Mouse (Mus musculus): ENCODE measurements around the gene Wrap53. TPM values are rescaled to one million over a fixed set of nuclear protein-coding genes. Genes with fewer than 3 reads are reported as not detected.

Gene Wrap53
- total RNA-seq (2023) = 1 to 10 TPM; 6.8 to 8.1 TPM

DNA sequence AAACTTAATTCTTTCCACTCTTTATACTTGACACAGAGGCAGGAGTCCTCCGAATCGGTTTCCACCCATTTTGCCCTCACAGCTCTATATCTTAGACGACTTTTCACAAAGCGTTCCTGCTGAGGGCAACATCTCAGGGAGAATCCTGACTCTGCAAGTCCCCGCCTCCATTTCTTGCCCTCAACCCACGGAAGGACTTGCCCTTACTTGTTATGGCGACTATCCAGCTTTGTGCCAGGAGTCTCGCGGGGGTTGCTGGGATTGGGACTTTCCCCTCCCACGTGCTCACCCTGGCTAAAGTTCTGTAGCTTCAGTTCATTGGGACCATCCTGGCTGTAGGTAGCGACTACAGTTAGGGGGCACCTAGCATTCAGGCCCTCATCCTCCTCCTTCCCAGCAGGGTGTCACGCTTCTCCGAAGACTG is at the start of gene Wrap53, which contains the start of gene Trp53:
Gene Wrap53, minus strand, starts transcription at position 165 of the 424 bp plus-strand sequence.
Gene Trp53, plus strand, starts transcription at position 269 of the 424 bp plus-strand sequence.

DNA sequence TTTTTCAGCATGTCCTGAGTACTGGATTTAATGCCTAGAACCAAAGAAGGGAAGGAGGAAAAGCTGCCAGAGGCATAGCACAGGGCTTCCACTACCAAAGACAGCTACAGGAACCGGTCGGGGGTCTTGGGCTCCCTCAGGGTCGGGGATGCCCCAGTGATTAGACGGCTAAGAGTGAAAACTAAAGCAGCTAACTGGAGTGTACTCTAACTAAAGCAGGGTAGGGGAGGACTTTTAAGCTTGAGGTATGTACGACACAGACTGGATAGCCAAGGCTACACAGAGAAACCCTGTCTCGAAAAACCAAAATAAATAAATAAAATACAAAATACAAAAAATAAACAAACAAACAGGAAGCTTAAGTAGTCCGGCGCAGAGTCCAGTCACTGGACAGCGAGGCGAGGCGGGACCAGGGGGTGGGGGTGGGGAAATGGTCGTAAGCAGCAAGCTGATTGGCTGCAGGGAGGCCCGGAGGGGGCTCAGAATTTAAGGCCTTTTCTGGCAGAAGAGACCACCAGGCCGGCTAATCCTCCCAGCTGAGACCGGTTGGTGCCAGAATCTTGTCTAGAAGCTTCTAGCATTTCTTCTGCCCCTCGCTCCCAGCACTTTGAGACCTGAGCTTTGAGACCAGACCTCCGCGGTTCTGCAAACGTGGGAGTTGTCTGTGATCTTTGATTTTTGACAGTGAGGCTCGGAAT is 41.7 kb upstream of the Wrap53 start, which contains the start of gene Sat2:
Gene Sat2, plus strand, starts transcription at position 454 of the 698 bp plus-strand sequence.

DNA sequence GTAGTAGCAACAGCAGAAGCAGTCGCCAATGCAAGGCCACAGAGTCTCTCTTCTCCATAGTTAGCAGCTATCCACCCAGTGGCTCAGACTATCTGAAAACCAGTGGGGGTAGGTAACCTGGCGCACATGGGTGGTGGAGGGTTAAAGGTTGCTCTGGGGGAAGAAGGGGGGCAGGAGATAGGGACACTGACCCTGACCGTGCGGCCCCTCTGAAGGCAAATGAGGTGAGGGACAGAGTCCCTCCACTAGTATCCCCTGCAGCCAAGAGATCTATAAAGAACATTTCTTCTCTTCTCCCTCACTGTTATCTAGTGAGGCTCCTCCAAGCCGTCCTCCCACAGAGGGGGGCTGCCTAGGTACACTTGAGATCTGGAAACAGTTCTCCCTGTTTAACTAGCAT is 37.8 kb upstream of the Wrap53 start, which contains the start of gene Shbg:
Gene Shbg, minus strand, starts transcription at position 101 of the 400 bp plus-strand sequence.

DNA sequence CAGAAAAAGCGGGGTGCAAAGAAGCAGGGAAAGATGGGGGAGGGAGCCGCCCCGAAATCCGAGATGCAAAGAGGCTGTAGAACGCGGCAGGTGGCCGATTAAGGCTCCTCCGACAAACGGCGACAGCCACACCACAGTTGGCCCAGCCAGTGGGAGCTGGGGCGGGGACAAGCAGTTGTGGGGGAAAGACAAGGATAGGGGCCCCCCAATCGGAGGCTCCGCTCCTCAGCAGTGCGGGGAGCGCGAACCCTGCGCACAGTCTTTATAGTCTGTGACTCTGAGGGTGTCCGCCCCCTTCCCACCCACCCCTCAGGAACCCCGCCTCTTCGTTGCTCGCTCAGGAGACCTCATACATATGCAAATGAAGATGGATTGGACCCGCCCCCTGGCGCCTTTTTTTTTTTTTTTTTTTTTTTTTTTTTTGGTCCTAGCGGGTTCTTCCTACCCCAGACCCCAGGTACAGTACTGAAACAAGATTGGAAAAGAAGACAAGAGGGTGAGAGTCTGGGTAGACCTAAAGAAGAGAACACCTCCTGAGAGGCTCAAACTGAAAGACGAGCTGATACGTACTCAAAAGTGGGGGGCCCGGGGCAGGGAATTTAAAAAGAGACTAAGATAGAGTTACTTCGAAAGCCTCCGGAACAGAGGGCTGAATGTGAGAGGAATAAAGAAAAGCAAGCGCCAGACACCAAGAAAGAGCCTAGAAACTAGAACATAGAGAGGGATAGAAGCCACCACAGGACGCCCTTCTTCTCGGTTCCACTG is 25.9 kb upstream of the Wrap53 start, which contains the start of gene Atp1b2:
Gene Atp1b2, minus strand, starts transcription at position 217 of the 765 bp plus-strand sequence.

DNA sequence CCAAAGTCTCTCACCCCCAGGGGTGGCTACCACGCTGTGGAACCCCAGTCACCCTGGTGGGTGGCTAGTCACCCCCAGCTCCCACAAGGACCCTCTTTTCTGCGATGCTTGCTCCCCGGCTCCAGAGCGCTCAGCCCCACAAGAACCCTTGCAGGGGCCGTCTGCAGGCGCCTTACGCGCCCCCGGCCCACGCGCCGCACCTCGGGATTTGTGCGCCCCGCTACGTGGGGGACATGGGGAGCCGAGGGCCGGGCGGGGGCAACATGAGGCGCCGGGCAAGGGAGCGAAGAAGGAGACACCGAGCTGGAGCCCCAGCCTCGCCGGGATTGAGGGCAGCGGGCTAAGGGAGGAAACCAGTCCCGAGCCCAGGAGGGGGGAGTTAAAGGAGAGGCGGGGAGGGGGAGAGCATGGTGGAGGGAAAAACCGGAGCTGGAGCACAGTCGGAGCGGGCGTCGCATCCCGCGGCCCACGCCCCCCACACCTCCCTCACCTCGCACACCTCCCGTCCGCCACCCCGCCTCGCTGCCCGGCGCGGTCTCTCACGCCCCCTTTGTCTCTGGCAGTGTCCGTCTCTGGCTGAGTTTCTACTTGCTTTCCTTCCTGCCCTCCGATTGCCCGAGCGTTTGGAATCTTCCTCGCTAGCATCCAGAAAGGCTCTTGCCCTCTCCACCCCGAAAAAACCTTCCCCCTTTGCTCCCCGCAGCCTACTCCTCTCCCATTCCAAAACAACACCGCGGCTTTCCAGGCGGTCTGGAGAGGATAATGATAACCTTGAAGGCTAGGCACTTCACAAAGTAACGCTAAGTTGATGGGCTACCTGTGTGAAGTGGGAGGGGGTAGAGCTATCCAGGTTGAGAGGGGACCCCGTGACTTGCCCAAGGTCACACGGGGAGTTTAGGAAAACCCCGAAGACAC is 19.9 kb downstream of the Wrap53 start, which contains the start of gene Efnb3:
Gene Efnb3, minus strand, starts transcription at position 355 of the 915 bp plus-strand sequence.

DNA sequence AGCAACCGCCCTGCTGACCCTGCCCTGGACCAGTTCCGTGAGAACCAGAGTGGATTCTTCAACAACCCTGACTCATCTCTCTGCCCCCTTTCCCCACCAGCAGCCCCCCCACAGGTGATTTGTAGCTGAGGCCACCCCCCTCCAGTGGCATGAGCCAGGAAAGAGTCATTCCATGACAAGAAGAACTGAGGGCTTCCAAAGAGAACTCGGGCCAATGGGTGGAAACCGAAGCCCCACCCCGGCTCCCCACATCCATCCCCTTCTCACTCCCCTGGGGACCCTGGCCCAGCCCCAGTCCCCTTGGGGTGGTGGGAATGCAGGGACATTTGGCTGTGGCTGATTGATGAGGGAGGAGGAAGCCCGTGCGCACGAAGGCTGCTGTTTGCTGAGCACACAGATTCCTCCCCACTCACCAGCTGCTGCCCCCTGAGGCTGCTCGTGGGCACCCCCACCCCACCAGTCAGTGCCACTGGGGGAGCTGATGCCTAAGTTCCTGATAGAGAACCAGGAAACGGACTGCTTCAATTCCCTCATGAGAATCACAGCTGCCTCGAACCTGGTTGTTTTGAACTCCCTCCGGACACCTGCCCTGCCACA is 30.9 kb downstream of the Wrap53 start, which contains the start of gene Dnah2:
Gene Dnah2, minus strand, starts transcription at position 51 of the 597 bp plus-strand sequence.

Other genes with a start within 250 kb of the Wrap53 start
- 1 to 10 TPM; 1.6 to 1.8 TPM for gene Rnf227, start 239.8 kb downstream of the Wrap53 start, total RNA-seq (2023)
- gene Chd3, start 210.8 kb downstream of the Wrap53 start, total RNA-seq (2023) = 10 to 100 TPM; 86.1 to 96.7 TPM
- gene Naa38, start 184.8 kb downstream of the Wrap53 start, total RNA-seq (2023) = 10 to 100 TPM; 37.3 to 63.3 TPM
- gene Cyb5d1, start 184.6 kb downstream of the Wrap53 start, total RNA-seq (2023) = 10 to 100 TPM; 19.2 to 23.1 TPM
- 10 to 100 TPM; 22.0 to 32.2 TPM for gene Tmem88, start 182.0 kb downstream of the Wrap53 start, total RNA-seq (2023)
- gene Kdm6b, start 166.6 kb downstream of the Wrap53 start, total RNA-seq (2023) = 100 to 1,000 TPM; 375 to 454 TPM
- gene Dnah2, start 31.1 kb downstream of the Wrap53 start, total RNA-seq (2023) = 10 to 100 TPM; 35.0 to 38.9 TPM
- gene Efnb3, start 20.1 kb downstream of the Wrap53 start, total RNA-seq (2023) = under 1 TPM; 0.63 to 0.70 TPM
- 10 to 100 TPM; 79.2 to 81.1 TPM for gene Trp53, start 104 bp upstream of the Wrap53 start, total RNA-seq (2023)
- under 1 TPM in 1 of 2 experiments, not detected in 1; 0.24 TPM for gene Atp1b2, start 25.7 kb upstream of the Wrap53 start, total RNA-seq (2023)
- gene Shbg, start 37.6 kb upstream of the Wrap53 start, total RNA-seq (2023) = not detected
- gene Sat2, start 41.8 kb upstream of the Wrap53 start, total RNA-seq (2023) = 1 to 10 TPM in 1 of 2 experiments, not detected in 1; 1.8 TPM
- gene Fxr2, start 52.7 kb upstream of the Wrap53 start, total RNA-seq (2023) = 10 to 100 TPM; 68.3 to 68.4 TPM
- under 1 TPM in 1 of 2 experiments, not detected in 1; 0.64 TPM for gene Sox15, start 75.1 kb upstream of the Wrap53 start, total RNA-seq (2023)
- gene Mpdu1, start 82.4 kb upstream of the Wrap53 start, total RNA-seq (2023) = 10 to 100 TPM; 73.1 to 74.9 TPM
- 100 to 1,000 TPM; 685 to 696 TPM for gene Cd68, start 85.9 kb upstream of the Wrap53 start, total RNA-seq (2023)
- 100 to 1,000 TPM; 892 to 975 TPM for gene Eif4a1, start 92.2 kb upstream of the Wrap53 start, total RNA-seq (2023)
- gene Senp3, start 101.8 kb upstream of the Wrap53 start, total RNA-seq (2023) = 100 to 1,000 TPM; 109 to 116 TPM
- 10 to 100 TPM; 63.1 to 66.0 TPM for gene Tnfsf13, start 105.5 kb upstream of the Wrap53 start, total RNA-seq (2023)
- gene Tnfsf12, start 115.6 kb upstream of the Wrap53 start, total RNA-seq (2023) = 10 to 100 TPM; 66.6 to 77.0 TPM
- 10 to 100 TPM; 23.6 to 27.1 TPM for gene Tnfsfm13, start 115.8 kb upstream of the Wrap53 start, total RNA-seq (2023)
- 100 to 1,000 TPM; 114 to 142 TPM for gene Polr2a, start 178.4 kb upstream of the Wrap53 start, total RNA-seq (2023)
- gene Slc35g3, start 181.7 kb upstream of the Wrap53 start, total RNA-seq (2023) = not detected
- gene Zbtb4, start 185.7 kb upstream of the Wrap53 start, total RNA-seq (2023) = 10 to 100 TPM; 16.0 to 20.0 TPM
- gene Chrnb1, start 215.7 kb upstream of the Wrap53 start, total RNA-seq (2023) = under 1 TPM; 0.45 to 0.49 TPM
- gene Fgf11, start 221.6 kb upstream of the Wrap53 start, total RNA-seq (2023) = 1 to 10 TPM in 1 of 2 experiments, under 1 TPM in 1; 0.76 to 1.3 TPM
- not detected for gene Tmem102, start 225.4 kb upstream of the Wrap53 start, total RNA-seq (2023)
- not detected for gene Gm39566, start 235.0 kb upstream of the Wrap53 start, total RNA-seq (2023)
- not detected for gene Spem2, start 238.2 kb upstream of the Wrap53 start, total RNA-seq (2023)
- not detected for gene Spem1, start 241.9 kb upstream of the Wrap53 start, total RNA-seq (2023)